Mouse (Mus musculus) ES-E14 (cell line): Measurements from ENCODE around the gene Pde4d. TPM values are rescaled to one million over a fixed set of nuclear protein-coding genes. Genes with fewer than 3 reads are reported as not detected.

Experiments used
- DNase-seq: peaks from one replicate; pipeline ENCODE4 v3.0.0-alpha.2; 2013; ENCODE audit warnings: low read depth, low spot score
- H3K27ac ChIP-seq: 2 replicates; pipeline ENCODE4 v1.5.1; 2012; ENCODE audit warnings: low read depth, mild to moderate bottlenecking, low read length, moderate library complexity, mixed read lengths; ENCODE audit not compliant: poor library complexity, insufficient read depth, severe bottlenecking
- H3K36me3 ChIP-seq: 2 replicates; pipeline ENCODE4 v1.6.1; 2012; ENCODE audit warnings: mild to moderate bottlenecking, low read length, moderate library complexity, mixed read lengths; ENCODE audit not compliant: control insufficient read depth, poor library complexity, insufficient read depth, severe bottlenecking
- H3K4me1 ChIP-seq, 2 experiments: fragments of 150-350 bp in 1 of 2; sonication (generic) in 1 of 2; 2 replicates each; pipeline ENCODE4 v1.6.1; 2012; ENCODE audit warnings: low read length in 2 of 2, mild to moderate bottlenecking in 1 of 2, mixed read lengths in 1 of 2; ENCODE audit not compliant: control insufficient read depth in 2 of 2, insufficient read depth in 2 of 2, poor library complexity in 1 of 2
- H3K4me3 ChIP-seq, 2 experiments: fragments of 150-350 bp in 1 of 2; sonication (generic) in 1 of 2; 2 replicates each; pipeline ENCODE4 v1.5.1; 2012; ENCODE audit warnings: low read length in 2 of 2, low read depth in 1 of 2, mild to moderate bottlenecking in 1 of 2, mixed read lengths in 1 of 2; ENCODE audit not compliant: insufficient read depth in 1 of 2, poor library complexity in 1 of 2, severe bottlenecking in 1 of 2
- H3K9ac ChIP-seq: 2 replicates; pipeline ENCODE4 v1.6.1; 2012; ENCODE audit warnings: low read depth, mild to moderate bottlenecking, low read length, mixed read lengths; ENCODE audit not compliant: poor library complexity, insufficient read depth, severe bottlenecking
- H3K9me3 ChIP-seq: fragments of 150-350 bp; sonication (generic); 2 replicates; pipeline ENCODE4 v1.6.1; 2012; ENCODE audit warnings: low read depth, mild to moderate bottlenecking, low read length; ENCODE audit not compliant: control insufficient read depth, insufficient read depth
- CHD2 ChIP-seq: IDR thresholded peaks from 2 replicates; pipeline ENCODE4 v1.6.1; 2014; ENCODE audit warnings: mild to moderate bottlenecking, low read depth, low read length, inconsistent platforms
- HCFC1 ChIP-seq: IDR thresholded peaks from 2 replicates; pipeline ENCODE4 v1.6.1; 2012; ENCODE audit warnings: low read length, inconsistent platforms, borderline replicate concordance; ENCODE audit not compliant: insufficient read depth
- MAFK ChIP-seq: IDR thresholded peaks from 2 replicates; pipeline ENCODE4 v1.6.1; 2014; ENCODE audit warnings: mild to moderate bottlenecking, low read depth, low read length, inconsistent platforms; ENCODE audit not compliant: insufficient read depth
- ZC3H11A ChIP-seq: IDR thresholded peaks from 2 replicates; pipeline ENCODE4 v1.6.1; 2012; ENCODE audit warnings: low read depth, mild to moderate bottlenecking, inconsistent platforms, low read length, borderline replicate concordance
- ZNF384 ChIP-seq: IDR thresholded peaks from 2 replicates; pipeline ENCODE4 v1.6.1; 2012; ENCODE audit warnings: low read depth, low read length, inconsistent platforms
- in situ Hi-C, 2 experiments: fragments of 600-800 bp; cut with MboI; formaldehyde crosslinking; loops; one replicate each; pipeline ENCODE4 v1.15.1; 2025; ENCODE audit warnings: low sequenced_read_pairs in 2 of 2, inconsistent platforms in 1 of 2; ENCODE audit not compliant: unreplicated experiment in 2 of 2
- total RNA-seq: library from RNA; depleted of rRNA; stranded (reverse); fragments of 300-350 nt; gene quantifications from 2 replicates; pipeline ENCODE4 v1.2.3, GENCODE M21; 2012

The Pde4d gene
- total RNA-seq, 1 experiment, result 10.4 TPM

- no peak for DNase-seq
Observed at GRCm38 (mm10) chr13:109920256-109920655, 1470.5 kb downstream of the Pde4d start.

GRCm38 (mm10) chr13:109921336-109922038 is 1471.7 kb downstream of the Pde4d start:
- no peak for TF ChIP-seq MAFK
- no peak for TF ChIP-seq CHD2
- no peak for TF ChIP-seq HCFC1
- no peak for TF ChIP-seq ZC3H11A
- TF ChIP-seq ZNF384, result no peak
- Histone ChIP-seq H3K4me1 (peaks cover 0 to 11% of the 10 kb centered on the region in 2 experiments; a peak in 1 of 4 replicates), H3K36me3 (no peaks in the 10 kb centered on the region), H3K9me3 (no peaks in the 10 kb centered on the region), H3K4me3 (no peak overlapping the region), H3K9ac (no peak overlapping the region), H3K27ac (no peak overlapping the region)
- in situ Hi-C loops, result loop anchor here in 1 of 2 experiments (25.0 kb wide), 1 partner anchor 309 kb away; no protein-coding TSS in a partner anchor
- no peak for DNase-seq

More at GRCm38 (mm10) chr13:109920256-109920655, 1470.5 kb downstream of the Pde4d start:
- H3K9me3 ChIP-seq, result no peaks in the 10 kb centered on the region
- H3K4me3 ChIP-seq, result no peak overlapping the region
- H3K27ac ChIP-seq, result no peak overlapping the region
- in situ Hi-C loops, result loop anchor here in 1 of 2 experiments (25.0 kb wide), 1 partner anchor 308 kb away; no protein-coding TSS in a partner anchor
- H3K9ac ChIP-seq, result no peak overlapping the region
- H3K36me3 ChIP-seq, result no peaks in the 10 kb centered on the region
- peaks cover 0 to 11% of the 10 kb centered on the region in 2 experiments; a peak in 1 of 4 replicates for H3K4me1 ChIP-seq
- TF ChIP-seq ZNF384, result no peak
- no peak for TF ChIP-seq ZC3H11A
- TF ChIP-seq CHD2, result no peak
- no peak for TF ChIP-seq HCFC1
- no peak for TF ChIP-seq MAFK

- peak; percentile 62 for DNase-seq
- in situ Hi-C loops, result loop anchor here in 1 of 2 experiments (25.0 kb wide), 1 partner anchor 310 kb away; no protein-coding TSS in a partner anchor
- no peak for TF ChIP-seq CHD2
- peak; percentile 87 for TF ChIP-seq ZC3H11A
- no peak for TF ChIP-seq MAFK
- TF ChIP-seq ZNF384, result no peak
- Histone ChIP-seq H3K4me1 (peaks cover 0 to 11% of the 10 kb centered on the region in 2 experiments; a peak in 1 of 4 replicates), H3K9ac (no peak overlapping the region), H3K36me3 (no peaks in the 10 kb centered on the region), H3K4me3 (no peak overlapping the region), H3K9me3 (no peaks in the 10 kb centered on the region), H3K27ac (no peak overlapping the region)
Observed at GRCm38 (mm10) chr13:109922228-109922627, 1472.5 kb downstream of the Pde4d start.

GRCm38 (mm10) chr13:109922782-109923181 is 1473.0 kb downstream of the Pde4d start:
- TF ChIP-seq ZNF384 (no peak), MAFK (no peak), CHD2 (no peak), ZC3H11A (no peak), HCFC1 (no peak)
- no peaks in the 10 kb centered on the region for H3K36me3 ChIP-seq
- H3K27ac ChIP-seq, result no peak overlapping the region
- DNase-seq, result no peak
- peaks cover 0 to 11% of the 10 kb centered on the region in 2 experiments; a peak in 1 of 4 replicates for H3K4me1 ChIP-seq
- H3K9me3 ChIP-seq, result no peaks in the 10 kb centered on the region
- in situ Hi-C loops, result loop anchor here in 1 of 2 experiments (25.0 kb wide), 1 partner anchor 310 kb away; no protein-coding TSS in a partner anchor
- H3K9ac ChIP-seq, result no peak overlapping the region
- no peak overlapping the region for H3K4me3 ChIP-seq

- DNase-seq, result no peak
- no peaks in the 10 kb centered on the region for H3K9me3 ChIP-seq
- peaks cover 0 to 9% of the 10 kb centered on the region in 2 experiments; a peak in 1 of 4 replicates for H3K4me1 ChIP-seq
- no peak overlapping the region for H3K9ac ChIP-seq
- H3K27ac ChIP-seq, result no peak overlapping the region
- no peaks in the 10 kb centered on the region for H3K36me3 ChIP-seq
- no peak overlapping the region for H3K4me3 ChIP-seq
- in situ Hi-C loops, result loop anchor here in 1 of 2 experiments (25.0 kb wide), 1 partner anchor 312 kb away; no protein-coding TSS in a partner anchor
- TF ChIP-seq HCFC1 (no peak), CHD2 (no peak), ZNF384 (no peak), ZC3H11A (no peak), MAFK (no peak)
Observed at GRCm38 (mm10) chr13:109924771-109925170, 1475.0 kb downstream of the Pde4d start.
